8 mouse cellular contexts compared by ENCODE assay signal in the genomic region with DNA sequence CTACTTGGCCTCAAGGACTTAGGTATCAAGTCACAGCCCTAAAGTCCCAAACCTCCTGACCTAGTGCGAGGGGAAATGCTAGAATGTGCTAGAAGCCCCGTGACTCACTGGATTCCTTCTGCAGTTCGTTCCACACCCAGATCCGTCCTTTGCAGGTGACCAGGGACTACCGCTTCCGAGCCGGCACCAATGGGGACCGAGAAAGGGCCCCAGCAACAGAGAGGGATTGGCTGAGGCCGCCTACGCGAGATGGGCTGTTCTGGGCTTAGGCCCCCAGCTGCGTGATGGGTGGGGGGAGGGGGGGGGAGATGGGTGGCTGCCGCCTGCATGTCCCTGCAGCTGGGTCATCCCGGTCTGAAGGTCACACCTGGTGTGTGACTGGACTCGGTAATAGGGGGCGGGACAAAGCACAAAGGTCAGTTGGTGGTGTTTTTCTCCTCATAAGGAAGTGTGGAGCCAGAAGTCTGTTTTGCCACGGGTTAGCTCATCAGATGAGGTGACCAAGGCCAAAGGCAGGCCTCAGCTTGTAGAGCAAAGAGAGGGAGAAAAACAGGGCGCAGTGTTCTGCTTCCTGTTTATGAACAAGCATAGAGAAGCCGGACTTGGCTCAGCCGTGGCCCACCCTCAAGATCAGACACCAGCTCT. TPM values are rescaled to one million over a fixed set of nuclear protein-coding genes. Genes with fewer than 3 reads are reported as not detected.
DNase-seq lines count a peak whose midpoint lies in the region; ATAC-seq lines count a peak whose summit lies in the region.

No protein-coding gene starts in this region.

- H3K4me3 ChIP-seq in forebrain, embryonic 11.5 days (ENCODE audit: low read depth, low read length) = peak overlapping the region; percentile 20
- peak overlapping the region; percentile 48 for H3K4me3 ChIP-seq in heart, embryonic 16.5 days (ENCODE audit: low read length)
- H3K4me3 ChIP-seq in liver, embryonic 15.5 days (replicated peaks) = peak overlapping the region; percentile 63
- H3K4me3 ChIP-seq in neural tube, embryonic 12.5 days = peak overlapping the region; percentile 23

- peak overlapping the region; percentile 98 for H3K27ac ChIP-seq in forebrain, embryonic 11.5 days (ENCODE audit: low read depth, low read length)
- H3K27ac ChIP-seq in heart, embryonic 16.5 days (ENCODE audit: low read length) = peak overlapping the region; percentile 96
- H3K27ac ChIP-seq in liver, embryonic 15.5 days (replicated peaks) = peak overlapping the region; percentile 97
- H3K27ac ChIP-seq in neural tube, embryonic 12.5 days = peak overlapping the region; percentile 91

- no peaks in the 10 kb centered on the region for H3K36me3 ChIP-seq in forebrain, embryonic 11.5 days (ENCODE audit: control insufficient read depth, insufficient read depth, low read length)
- H3K36me3 ChIP-seq in heart, embryonic 16.5 days (ENCODE audit: control insufficient read depth, insufficient read depth) = peaks cover 5% of the 10 kb centered on the region
- peaks cover 6% of the 10 kb centered on the region for H3K36me3 ChIP-seq in liver, embryonic 15.5 days (replicated peaks)
- H3K36me3 ChIP-seq in neural tube, embryonic 12.5 days = no peaks in the 10 kb centered on the region

- DNase-seq in CD8-positive naive resting alpha-beta T cell, adult 2 months (ENCODE audit: low read depth in 2 of 2, low spot score in 2 of 2) = peak; percentile 83 to 93
- DNase-seq in c-Kit-positive CD71-positive TER-119-negative erythroid progenitor cells, embryonic 14.5 days (ENCODE audit: low read depth) = peak; percentile 96
- DNase-seq in forebrain, embryonic 11.5 days (ENCODE audit: low spot score) = peak; percentile 96
- peak; percentile 99 for DNase-seq in kidney, postnatal 36 days
- DNase-seq in telencephalon, adult 2 months (ENCODE audit: low read depth, low spot score) = peak; percentile 98

- H3K9me3 ChIP-seq in forebrain, embryonic 11.5 days (ENCODE audit: control insufficient read depth, low read length) = no peaks in the 10 kb centered on the region
- H3K9me3 ChIP-seq in heart, embryonic 16.5 days (replicated peaks; ENCODE audit: control insufficient read depth, low read length) = no peaks in the 10 kb centered on the region
- H3K9me3 ChIP-seq in liver, embryonic 15.5 days (replicated peaks) = no peaks in the 10 kb centered on the region
- no peaks in the 10 kb centered on the region for H3K9me3 ChIP-seq in neural tube, embryonic 12.5 days

- peak overlapping the region; percentile 47 for H3K4me2 ChIP-seq in forebrain, embryonic 11.5 days (ENCODE audit: low read depth, low read length, severe bottlenecking)
- H3K4me2 ChIP-seq in heart, embryonic 16.5 days (ENCODE audit: low read depth, low read length) = peak overlapping the region; percentile 73
- peak overlapping the region; percentile 75 for H3K4me2 ChIP-seq in liver, embryonic 15.5 days
- peak overlapping the region; percentile 58 for H3K4me2 ChIP-seq in neural tube, embryonic 12.5 days (replicated peaks)

- H3K27me3 ChIP-seq in forebrain, embryonic 11.5 days (ENCODE audit: control insufficient read depth, insufficient read depth, low read length) = no peaks in the 10 kb centered on the region
- H3K27me3 ChIP-seq in heart, embryonic 16.5 days (ENCODE audit: control insufficient read depth, insufficient read depth, low read length) = no peaks in the 10 kb centered on the region
- peaks cover 11% of the 10 kb centered on the region for H3K27me3 ChIP-seq in liver, embryonic 15.5 days
- H3K27me3 ChIP-seq in neural tube, embryonic 12.5 days (replicated peaks) = no peaks in the 10 kb centered on the region

- peak; percentile 86 for ATAC-seq in forebrain, embryonic 11.5 days (replicated peaks; ENCODE audit: low FRiP score)
- peak; percentile 90 for ATAC-seq in heart, embryonic 16.5 days (replicated peaks; ENCODE audit: extremely low read depth, insufficient read depth, low FRiP score)
- peak; percentile 86 for ATAC-seq in liver, embryonic 15.5 days (ENCODE audit: insufficient read depth)
- ATAC-seq in neural tube, embryonic 12.5 days (ENCODE audit: low FRiP score, low read depth) = peak; percentile 86

- WGBS in forebrain, embryonic 11.5 days = 2% methylated on average over 20 of the region's 20 CpGs
- under 1% methylated on average over 20 of the region's 20 CpGs for WGBS in heart, embryonic 16.5 days
- 0% methylated on average over 20 of the region's 20 CpGs for WGBS in liver, embryonic 15.5 days (ENCODE audit: insufficient replicate concordance)
- WGBS in neural tube, embryonic 12.5 days = under 1% methylated on average over 20 of the region's 20 CpGs

- peaks cover 18% of the 10 kb centered on the region for H3K4me1 ChIP-seq in forebrain, embryonic 11.5 days (replicated peaks; ENCODE audit: control insufficient read depth, insufficient read depth, low read length)
- peaks cover 39% of the 10 kb centered on the region for H3K4me1 ChIP-seq in heart, embryonic 16.5 days (ENCODE audit: control insufficient read depth, insufficient read depth, low read length)
- peaks cover 53% of the 10 kb centered on the region for H3K4me1 ChIP-seq in liver, embryonic 15.5 days (replicated peaks)
- H3K4me1 ChIP-seq in neural tube, embryonic 12.5 days = peaks cover 33% of the 10 kb centered on the region

- peak overlapping the region; percentile 61 for H3K9ac ChIP-seq in forebrain, embryonic 11.5 days (ENCODE audit: low read length)
- peak overlapping the region; percentile 79 for H3K9ac ChIP-seq in heart, embryonic 16.5 days (ENCODE audit: low read length)
- peak overlapping the region; percentile 62 for H3K9ac ChIP-seq in liver, embryonic 15.5 days
- H3K9ac ChIP-seq in neural tube, embryonic 12.5 days = peak overlapping the region; percentile 53

RNA-seq across cellular contexts. Expression of a gene that starts 3.1 kb away (rescaled TPM):
- polyA plus RNA-seq in forebrain, embryonic 11.5 days (2014; fragmentation: Nextera tagmentation; extraction: Ambion mirVana) = 1,042 and 1,121 TPM in 2 replicates
- polyA plus RNA-seq in heart, embryonic 16.5 days (2015; fragmentation: Nextera tagmentation; extraction: Ambion mirVana) = 928 and 945 TPM in 2 replicates
- polyA plus RNA-seq in liver, embryonic 15.5 days (2015; fragmentation: Nextera tagmentation; extraction: Ambion mirVana) = 563 and 623 TPM in 2 replicates
- 1,083 and 1,154 TPM in 2 replicates for polyA plus RNA-seq in neural tube, embryonic 12.5 days (2016; fragmentation: Nextera tagmentation; extraction: Ambion mirVana)

RNA-seq across cellular contexts. Expression of a gene that starts 4.0 kb away (rescaled TPM):
- 0.23 and 0.65 TPM in 2 replicates for polyA plus RNA-seq in forebrain, embryonic 11.5 days (2014; fragmentation: Nextera tagmentation; extraction: Ambion mirVana)
- 0.27 and 0.30 TPM in 2 replicates for polyA plus RNA-seq in heart, embryonic 16.5 days (2015; fragmentation: Nextera tagmentation; extraction: Ambion mirVana)
- 0.31 and 0.35 TPM in 2 replicates for polyA plus RNA-seq in liver, embryonic 15.5 days (2015; fragmentation: Nextera tagmentation; extraction: Ambion mirVana)
- polyA plus RNA-seq in neural tube, embryonic 12.5 days (2016; fragmentation: Nextera tagmentation; extraction: Ambion mirVana) = 0.92 and 1.1 TPM in 2 replicates

RNA-seq across cellular contexts. Expression of a gene that starts 40.8 kb away (rescaled TPM):
- polyA plus RNA-seq in forebrain, embryonic 11.5 days (2014; fragmentation: Nextera tagmentation; extraction: Ambion mirVana) = 15.7 and 16.4 TPM in 2 replicates
- 8.5 and 10.5 TPM in 2 replicates for polyA plus RNA-seq in heart, embryonic 16.5 days (2015; fragmentation: Nextera tagmentation; extraction: Ambion mirVana)
- polyA plus RNA-seq in liver, embryonic 15.5 days (2015; fragmentation: Nextera tagmentation; extraction: Ambion mirVana) = 4.8 and 4.9 TPM in 2 replicates
- polyA plus RNA-seq in neural tube, embryonic 12.5 days (2016; fragmentation: Nextera tagmentation; extraction: Ambion mirVana) = 15.0 and 15.6 TPM in 2 replicates

RNA-seq across cellular contexts. Expression of a gene that starts 48.3 kb away (rescaled TPM):
- polyA plus RNA-seq in forebrain, embryonic 11.5 days (2014; fragmentation: Nextera tagmentation; extraction: Ambion mirVana) = 44.1 TPM in 2 replicates
- 44.1 and 45.2 TPM in 2 replicates for polyA plus RNA-seq in heart, embryonic 16.5 days (2015; fragmentation: Nextera tagmentation; extraction: Ambion mirVana)
- polyA plus RNA-seq in liver, embryonic 15.5 days (2015; fragmentation: Nextera tagmentation; extraction: Ambion mirVana) = 23.5 and 25.8 TPM in 2 replicates
- polyA plus RNA-seq in neural tube, embryonic 12.5 days (2016; fragmentation: Nextera tagmentation; extraction: Ambion mirVana) = 37.0 and 39.2 TPM in 2 replicates

RNA-seq across cellular contexts. Expression of a gene that starts 52.2 kb away (rescaled TPM):
- polyA plus RNA-seq in forebrain, embryonic 11.5 days (2014; fragmentation: Nextera tagmentation; extraction: Ambion mirVana) = 43.7 and 45.7 TPM in 2 replicates
- polyA plus RNA-seq in heart, embryonic 16.5 days (2015; fragmentation: Nextera tagmentation; extraction: Ambion mirVana) = 72.9 and 75.5 TPM in 2 replicates
- 76.6 and 87.3 TPM in 2 replicates for polyA plus RNA-seq in liver, embryonic 15.5 days (2015; fragmentation: Nextera tagmentation; extraction: Ambion mirVana)
- polyA plus RNA-seq in neural tube, embryonic 12.5 days (2016; fragmentation: Nextera tagmentation; extraction: Ambion mirVana) = 26.6 and 28.2 TPM in 2 replicates

Comparison
In these comparisons a context has a peak if more than half of its experiments do, and no peak if none do; other contexts are left out.
1. Peak in every context shown above with its lines: DNase-seq, ATAC-seq, H3K4me3 ChIP-seq and H3K27ac ChIP-seq.